Mouse (Mus musculus) CH12F3 (cell line): Measurements from ENCODE around the gene Ncoa3.
"Not testable (repeated sequence)": the region's sequence is repeated elsewhere in the genome, so short reads cannot be mapped to it uniquely, and the experiment has no call there.

Experiments used
- in situ Hi-C: fragments of 300-500 bp; cut with MboI; formaldehyde crosslinking; loops from 2 replicates; pipeline ENCODE4 v1.14.3; 2020; ENCODE audit warnings: low sequenced_read_pairs

Gene Ncoa3

DNA sequence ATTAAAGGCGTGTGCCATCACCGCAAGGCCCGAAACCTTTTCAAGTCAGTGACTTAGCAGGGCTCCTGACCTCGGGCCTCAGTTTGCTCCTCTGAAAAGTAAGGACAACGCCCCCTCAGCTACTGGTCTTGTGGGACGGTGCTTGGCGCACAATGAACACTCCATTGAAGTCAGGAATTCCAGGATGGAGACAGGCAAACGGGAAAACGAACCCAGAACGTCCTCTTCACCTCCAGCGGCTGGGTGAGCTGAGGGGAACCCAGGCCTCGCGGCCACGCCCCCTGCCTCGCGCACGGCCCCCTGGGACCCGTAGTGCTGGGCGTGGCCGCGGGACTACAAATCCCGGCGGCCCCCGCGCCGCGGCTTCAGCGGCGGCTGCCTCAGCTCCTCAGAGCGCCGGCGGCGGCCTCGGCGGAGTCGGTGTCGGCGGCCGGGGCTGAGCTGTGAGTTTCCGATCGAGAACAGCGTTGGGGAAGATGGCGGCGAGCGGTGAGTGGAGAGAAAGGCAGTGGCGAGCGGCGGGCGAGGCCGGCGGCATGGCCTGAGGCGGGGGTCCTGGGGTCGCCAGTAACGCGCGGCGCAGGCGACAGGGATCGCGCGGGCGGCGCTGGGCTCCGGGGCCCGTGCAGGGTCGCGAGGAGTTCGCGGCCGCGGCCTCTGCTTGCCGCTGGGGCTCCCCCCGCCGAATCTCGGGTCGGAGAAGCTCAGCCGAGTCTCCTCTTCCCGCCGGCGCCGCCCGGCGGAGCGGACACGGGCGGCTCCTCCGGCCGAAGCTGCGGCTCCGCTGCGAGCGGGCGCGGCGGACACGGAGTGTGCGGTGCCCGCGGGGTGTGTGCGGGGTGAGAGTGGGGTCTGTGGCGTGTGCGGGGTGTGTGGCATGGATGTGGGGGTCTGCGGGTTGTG, at the start of gene Ncoa3:
Gene Ncoa3, plus strand, starts transcription at position 367 of the 903 bp plus-strand sequence.
- in situ Hi-C loops = no loop called here

DNA sequence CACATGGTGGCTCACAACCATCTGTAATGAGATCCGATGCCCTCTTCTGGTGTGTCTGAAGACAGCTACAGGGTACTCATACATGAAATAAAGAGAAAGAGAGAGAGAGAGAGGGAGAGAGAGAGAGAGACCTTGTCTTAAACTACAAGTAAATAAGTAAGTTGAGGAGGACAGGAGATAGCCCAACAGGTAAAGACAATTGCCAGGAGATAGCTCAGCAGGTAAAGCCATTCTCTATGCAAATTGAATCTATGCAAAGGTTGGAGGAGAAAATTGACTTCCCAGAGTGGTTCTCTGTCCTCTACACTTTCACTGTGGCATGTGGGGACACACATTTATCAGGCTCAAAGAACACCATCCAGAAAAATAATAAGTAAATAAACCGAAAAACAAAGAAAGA, 49.3 kb upstream of the Ncoa3 start:
- in situ Hi-C loops = no loop called here

DNA sequence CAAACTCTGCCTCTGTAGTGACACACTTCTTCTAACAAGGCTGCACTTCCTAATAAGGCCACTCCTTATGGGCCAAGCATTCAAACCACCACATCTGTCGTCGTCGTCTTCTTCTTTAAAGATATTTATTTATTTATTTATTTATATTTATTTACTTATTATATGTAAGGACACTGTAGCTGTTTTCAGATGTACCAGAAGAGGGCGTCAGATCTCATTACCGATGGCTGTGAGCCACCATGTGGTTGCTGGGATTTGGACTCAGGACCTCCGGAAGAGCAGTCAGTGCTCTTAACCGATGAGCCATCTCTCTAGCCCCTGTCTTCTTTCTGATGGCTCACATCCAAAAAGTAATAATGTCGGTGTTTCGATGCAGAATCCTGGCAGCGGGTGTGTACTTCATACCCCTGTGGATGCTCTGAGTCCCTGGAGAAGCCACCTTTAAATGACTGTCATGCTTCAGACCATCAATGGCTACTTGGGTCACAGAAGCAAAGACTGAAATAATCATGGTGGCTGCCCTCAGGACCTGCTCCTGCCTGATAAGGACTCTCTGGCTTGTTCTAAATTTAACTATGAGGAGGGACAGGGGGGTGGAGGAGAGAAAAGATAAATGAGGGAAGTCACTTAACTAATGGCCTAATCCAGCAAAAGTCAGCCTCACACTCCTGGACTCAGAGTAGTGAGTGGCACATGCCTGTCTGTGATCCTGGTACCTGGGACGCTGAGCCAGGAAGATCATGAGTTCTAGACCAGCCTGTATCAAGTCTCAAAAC, 47.7 kb upstream of the Ncoa3 start:
- in situ Hi-C loops = no loop called here

DNA sequence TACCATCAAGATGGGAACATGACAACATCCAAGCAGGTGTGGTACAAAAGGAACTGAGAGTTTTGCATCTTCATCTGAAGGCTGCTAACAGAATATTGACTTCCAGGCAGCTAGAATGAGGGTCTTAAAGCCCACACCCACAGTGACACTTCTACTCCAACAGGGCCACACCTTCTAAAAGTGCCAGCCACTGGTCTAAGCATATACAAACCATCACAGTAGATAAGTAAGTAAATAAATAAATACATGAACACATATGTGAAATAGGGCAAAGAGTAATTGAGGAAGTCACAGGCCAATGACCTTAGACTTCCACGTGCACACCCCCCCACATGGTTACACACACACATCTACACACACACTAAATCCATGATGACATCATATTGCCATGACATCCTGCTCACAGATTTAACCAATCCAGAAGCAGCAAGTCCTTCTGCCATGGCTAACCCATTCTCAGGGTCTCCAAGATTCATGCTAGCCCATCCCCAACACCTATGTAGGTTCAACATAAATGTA, 46.3 kb upstream of the Ncoa3 start:
- in situ Hi-C loops = no loop called here

DNA sequence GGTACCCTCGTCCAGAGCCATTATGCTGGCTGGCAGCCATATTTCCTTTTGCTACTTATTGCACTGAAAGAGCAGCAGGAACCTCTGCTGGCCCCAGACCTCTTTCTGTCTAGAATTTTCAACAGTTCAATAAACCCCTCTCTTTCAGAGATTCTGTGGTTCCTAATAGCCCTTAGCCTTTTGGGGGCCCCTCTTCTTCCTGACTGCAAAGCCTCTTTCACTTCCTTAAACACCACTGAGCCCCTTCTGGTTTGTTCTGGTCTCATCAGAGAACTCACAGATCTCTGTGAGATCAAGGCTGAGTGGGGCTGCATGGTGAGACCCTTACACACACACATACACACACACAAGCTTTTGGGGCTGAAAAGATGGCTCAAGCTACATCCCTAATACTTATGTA, 44.4 kb upstream of the Ncoa3 start:
- in situ Hi-C loops = no loop called here

DNA sequence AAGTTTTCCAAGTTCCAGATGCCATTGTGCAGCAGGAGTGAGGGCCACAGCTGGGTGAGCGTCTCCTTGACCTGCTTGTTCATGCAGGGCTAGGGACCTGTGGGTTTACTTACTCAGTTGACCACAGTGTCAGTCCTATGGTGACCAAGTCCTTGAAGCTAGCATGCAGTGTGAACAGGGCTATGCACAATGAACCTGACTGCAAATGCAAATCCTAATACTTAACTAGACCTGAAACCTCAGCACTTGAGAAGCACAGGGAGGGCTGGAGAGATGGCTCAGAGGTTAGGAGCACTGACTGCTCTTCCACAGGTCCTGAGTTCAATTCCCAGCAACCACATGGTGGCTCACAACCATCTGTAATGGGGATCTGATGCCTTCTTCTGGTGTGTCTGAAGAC, 43.7 kb upstream of the Ncoa3 start:
- in situ Hi-C loops = not testable (repeated sequence)

- in situ Hi-C loops = no loop called here
Observed at GRCm38 (mm10) chr2:165949719-165950118, 42.7 kb upstream of the Ncoa3 start.

DNA sequence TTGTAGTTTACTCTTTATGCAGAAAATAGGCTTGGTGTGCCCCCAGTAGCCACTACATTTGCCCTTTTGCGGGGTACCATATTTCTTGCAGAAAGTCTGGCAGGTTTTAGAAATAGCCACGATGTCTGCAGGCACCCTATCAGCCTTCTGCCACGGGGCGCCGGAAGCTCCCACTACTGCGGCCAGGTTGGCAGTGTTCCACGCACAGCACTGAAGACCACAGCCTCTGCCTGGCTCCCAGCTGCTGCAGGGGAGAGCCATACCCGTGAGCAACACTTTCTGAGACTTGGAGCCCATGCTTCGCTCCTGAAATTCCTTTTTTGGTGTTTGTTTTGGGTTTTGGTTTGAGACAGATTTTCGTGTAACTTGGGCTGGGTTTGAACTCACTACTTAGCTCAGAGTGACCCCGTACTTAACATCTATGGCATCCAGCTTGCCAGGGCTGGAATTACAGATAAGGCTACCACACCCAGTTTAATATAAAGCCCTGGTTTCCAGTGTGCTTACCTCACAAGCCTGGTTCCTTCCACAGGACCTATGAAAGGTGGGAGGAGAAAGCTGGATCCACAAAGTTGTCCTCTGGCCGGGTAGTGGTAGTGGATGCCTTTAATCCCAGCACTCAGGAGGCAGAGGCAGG, 40.9 kb upstream of the Ncoa3 start:
- in situ Hi-C loops = no loop called here

DNA sequence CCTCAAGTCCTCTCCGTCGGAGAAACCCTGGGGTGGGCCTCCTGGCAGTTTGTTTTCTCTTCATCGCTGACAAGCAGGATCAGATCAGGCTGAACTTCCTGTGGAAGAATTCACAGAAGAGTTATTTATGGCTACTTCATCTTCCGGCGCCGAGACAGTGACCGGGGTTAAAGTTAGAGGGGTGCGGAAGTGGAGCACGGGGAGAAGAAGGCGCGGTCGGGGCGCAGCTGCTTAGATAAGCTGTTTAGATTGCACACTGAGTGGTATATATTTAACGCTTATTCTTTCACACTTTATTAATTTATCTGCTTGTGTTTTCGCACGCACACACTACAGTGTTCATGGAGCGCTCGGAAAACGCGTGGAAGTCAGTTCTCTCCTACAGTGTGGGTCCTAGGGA, 37.6 kb upstream of the Ncoa3 start:
- in situ Hi-C loops = no loop called here

DNA sequence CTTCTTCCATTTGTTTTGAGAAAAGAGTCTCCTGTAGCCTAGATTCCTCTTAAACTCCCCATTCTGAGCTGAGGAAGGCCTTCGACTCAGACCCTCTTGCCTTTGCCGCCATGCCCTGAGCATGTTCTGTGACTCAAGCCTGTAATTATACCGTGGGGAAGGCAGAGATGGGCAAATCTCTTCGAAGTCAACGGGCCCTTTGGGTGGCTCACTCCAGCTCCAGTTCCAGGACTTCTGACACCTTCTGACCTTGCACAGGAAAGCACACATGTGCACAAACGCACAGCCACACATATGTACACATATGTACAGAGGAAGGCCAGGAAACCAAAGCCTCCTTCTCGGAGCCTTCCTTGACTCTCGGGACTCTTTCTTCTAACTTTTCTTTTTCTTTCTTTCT, 37.0 kb upstream of the Ncoa3 start:
- in situ Hi-C loops = no loop called here

DNA sequence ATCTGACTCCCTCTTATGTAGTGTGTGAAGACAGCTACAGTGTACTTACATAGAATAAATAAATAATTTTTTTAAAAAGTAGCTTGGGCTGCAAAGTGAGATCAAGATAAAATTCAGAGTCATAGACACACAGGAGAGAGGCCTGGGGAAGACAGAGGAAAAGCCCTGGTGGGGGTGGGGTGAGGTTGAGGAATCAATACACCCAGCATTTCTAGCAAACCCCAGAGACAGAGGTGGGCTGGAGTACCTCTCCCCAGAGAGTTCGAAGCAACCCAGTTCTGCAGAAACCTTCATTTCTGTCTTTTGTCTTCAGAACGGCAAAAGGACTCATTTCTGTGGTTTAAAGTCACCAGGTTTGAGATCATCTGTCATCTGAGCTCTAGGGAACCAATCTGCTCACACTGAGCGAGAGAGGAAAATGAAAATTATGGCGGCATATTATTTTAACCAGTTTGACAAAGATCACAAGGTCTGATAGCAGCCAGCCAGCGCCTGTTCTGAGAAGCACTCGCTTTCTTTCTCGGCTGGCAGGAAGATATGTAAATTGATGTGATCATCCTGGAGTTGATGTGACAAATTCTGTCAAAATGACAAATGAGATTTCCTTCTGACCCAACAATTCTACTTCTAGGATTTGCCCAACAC, 36.2 kb upstream of the Ncoa3 start:
- in situ Hi-C loops = no loop called here

- in situ Hi-C loops = no loop called here
Observed at GRCm38 (mm10) chr2:165957257-165957828, 35.1 kb upstream of the Ncoa3 start.

DNA sequence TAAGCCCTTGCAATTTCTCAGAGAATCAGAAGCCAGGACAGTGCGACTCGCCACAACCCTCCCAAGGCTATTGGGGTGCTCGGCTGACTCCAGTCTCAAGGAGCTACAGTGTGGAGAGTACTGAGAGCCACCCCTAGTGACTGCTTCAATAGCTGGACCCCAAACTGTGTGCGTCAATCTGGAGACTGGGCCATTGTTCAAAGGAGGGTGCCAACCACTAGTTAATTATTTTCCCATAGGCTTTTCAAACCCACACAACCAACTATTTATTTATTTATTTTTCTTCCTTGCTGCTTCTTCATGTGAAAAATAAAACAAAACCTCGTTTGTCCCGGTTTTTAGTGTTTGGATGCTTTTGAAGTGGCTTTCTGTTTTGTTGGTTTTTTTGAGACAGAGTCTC, 33.9 kb upstream of the Ncoa3 start:
- in situ Hi-C loops = no loop called here

GRCm38 (mm10) chr2:165960695-165961094, 31.7 kb upstream of the Ncoa3 start:
- in situ Hi-C loops = no loop called here

DNA sequence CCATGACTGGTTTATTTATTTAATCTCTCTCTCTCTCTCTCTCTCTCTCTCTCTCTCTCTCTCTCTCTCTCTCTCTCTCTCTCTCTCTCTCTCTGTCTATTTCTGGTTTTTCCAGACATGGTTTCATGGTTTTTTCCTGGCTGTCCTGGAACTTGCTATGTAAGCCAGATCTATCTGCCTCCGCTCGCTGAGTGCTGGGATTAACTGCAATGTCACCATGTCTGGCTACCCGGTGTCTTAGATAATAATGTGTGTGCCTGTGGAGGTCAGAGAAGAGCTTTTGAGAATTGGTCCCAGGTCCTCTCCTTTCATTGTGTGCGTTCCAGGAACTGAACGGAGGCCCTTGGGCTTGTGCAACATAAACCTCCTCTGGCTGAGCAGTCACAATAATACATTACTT, 29.6 kb upstream of the Ncoa3 start:
- in situ Hi-C loops = no loop called here

- in situ Hi-C loops = no loop called here
Observed at GRCm38 (mm10) chr2:165964121-165964520, 28.3 kb upstream of the Ncoa3 start.

GRCm38 (mm10) chr2:165967076-165967475, 25.4 kb upstream of the Ncoa3 start:
- in situ Hi-C loops = no loop called here

DNA sequence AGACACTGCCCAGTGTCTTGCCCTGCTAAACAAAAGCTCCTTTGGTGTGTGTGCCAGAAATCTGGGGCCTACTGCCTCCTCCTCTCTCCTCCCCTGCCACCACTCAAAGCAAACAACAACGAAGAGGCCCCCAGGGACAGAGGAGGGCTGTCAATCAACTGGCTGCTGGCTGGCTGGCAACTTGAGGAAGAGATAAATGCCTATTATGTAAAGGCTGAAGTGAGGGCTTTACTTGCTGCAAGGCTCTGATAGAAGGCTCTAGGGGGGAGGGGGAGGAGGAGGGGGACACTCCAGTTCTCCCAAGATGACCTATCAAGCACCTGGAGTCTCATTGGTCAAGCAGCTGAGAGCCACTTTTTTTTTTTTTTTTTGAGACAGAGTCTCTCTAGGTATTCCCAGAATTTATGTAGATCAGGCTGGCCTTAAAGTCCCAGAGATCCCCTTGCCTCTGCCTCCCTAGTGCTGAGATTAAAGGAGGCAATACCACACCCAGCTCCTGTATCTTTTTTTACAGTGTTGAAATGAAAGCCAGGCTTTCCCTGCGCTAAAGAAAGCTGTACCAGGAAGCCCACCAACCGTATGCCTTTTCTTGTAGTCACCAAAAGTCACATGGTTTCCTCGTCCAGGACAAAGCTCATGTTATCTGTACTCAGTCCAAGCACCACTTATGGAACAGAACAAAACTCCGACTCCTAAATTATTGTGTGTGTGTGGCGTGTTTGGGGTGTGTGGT, 24.4 kb upstream of the Ncoa3 start:
- in situ Hi-C loops = no loop called here

DNA sequence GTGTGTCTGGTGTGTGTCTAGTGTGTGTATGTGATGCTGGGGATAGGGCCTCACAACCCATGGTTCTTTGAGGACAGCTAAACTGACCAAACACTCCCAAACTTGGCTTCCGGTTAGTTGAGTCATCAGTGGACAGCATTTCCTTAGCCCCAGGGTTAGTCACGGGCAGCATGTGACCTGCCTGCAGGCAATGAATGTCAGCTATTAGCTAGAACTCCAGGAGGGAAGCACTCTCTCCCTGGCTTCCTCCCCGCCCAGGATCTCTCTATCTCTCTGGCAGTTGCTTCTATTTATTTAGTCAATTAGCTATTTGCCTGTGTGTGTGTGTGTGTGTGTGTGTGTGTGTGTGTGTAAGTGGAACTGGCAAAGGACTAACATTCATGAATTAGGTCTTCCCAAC, 23.6 kb upstream of the Ncoa3 start:
- in situ Hi-C loops = no loop called here

DNA sequence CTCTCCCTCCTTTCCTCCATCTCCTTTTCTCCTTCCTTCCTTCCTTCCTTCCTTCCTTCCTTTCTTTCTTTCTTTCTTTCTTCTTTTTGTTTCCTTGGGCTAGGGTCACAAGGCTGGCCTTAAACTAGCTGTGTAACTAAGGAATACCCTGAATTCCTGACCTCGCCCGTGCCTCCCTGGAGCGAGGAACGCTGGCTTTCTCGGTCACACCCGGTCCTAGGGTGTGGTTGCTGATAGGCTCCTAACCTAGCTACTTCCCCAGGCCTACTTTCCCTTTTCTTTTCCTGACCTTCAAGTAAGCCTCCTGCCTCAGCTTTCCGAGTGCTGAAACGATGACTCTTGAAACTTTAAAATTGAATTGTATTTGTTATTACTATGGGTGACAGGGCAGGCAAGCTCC, 23.0 kb upstream of the Ncoa3 start:
- in situ Hi-C loops = no loop called here
